Mouse (Mus musculus): ENCODE data around the gene Tenm3. TPM values are rescaled to one million over a fixed set of nuclear protein-coding genes. Genes with fewer than 3 reads are reported as not detected.

The Tenm3 gene
- total RNA-seq, 2 experiments from 2014 or later: 61.8 to 76.5 TPM

DNA sequence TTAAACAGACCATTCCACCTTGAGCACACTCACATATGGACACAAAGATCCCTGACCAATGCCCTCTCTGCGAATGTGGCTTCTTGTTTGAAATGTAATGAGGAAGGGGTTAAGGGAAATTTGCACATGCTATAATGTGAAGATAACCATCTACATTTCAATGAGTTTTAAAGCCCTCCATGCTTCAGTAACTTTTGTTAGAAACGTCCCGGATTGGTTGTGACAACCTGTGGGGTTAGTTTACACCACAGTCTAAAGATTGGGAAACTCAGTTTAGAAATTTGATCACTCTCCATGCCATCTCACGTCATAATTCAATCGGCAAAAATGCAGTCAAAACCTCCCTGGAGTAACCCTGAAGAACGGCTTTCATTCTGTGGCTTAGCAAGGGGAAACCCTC lies 78.5 kb downstream of the Tenm3 start:
- no peak overlapping the region for H3K27ac ChIP-seq
- intact Hi-C loops (cut with DNase I): loop anchor here (10.0 kb wide), 1 partner anchor 540 kb away; no protein-coding TSS in a partner anchor
- no peak for TF ChIP-seq CTCF (IDR thresholded peaks at IDR 0.05)
- DNase-seq (ENCODE audit: extremely low spot score in 1 of 2, low spot score in 2 of 2): no peak
- no peak overlapping the region for H3K4me3 ChIP-seq

DNA sequence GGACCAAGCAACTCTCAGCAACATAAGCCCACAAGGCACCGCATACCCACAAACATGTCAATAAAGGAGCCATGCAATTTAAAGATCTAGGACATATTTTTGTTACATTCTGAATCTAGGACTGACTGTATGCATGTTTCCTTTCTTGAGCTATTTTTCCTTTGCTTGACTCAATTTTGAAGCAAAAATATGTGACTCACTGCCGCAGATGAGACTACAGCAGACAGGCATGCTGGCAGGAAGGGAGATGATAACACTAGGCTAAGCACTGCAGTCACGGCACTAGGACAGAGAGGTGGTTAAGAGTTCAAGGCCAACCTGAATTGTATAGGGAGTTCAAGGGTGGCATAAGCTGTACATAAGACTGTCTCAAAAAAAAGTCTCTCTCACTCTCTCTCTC lies 79.7 kb downstream of the Tenm3 start:
- intact Hi-C loops (cut with DNase I): loop anchor here (10.0 kb wide), 1 partner anchor 539 kb away; no protein-coding TSS in a partner anchor
- TF ChIP-seq CTCF (IDR thresholded peaks at IDR 0.05): no peak
- Histone ChIP-seq H3K4me3 (no peak overlapping the region), H3K27ac (no peak overlapping the region)
- DNase-seq (ENCODE audit: extremely low spot score in 1 of 2, low spot score in 2 of 2): no peak

- H3K4me3 ChIP-seq: no peak overlapping the region
- DNase-seq (ENCODE audit: extremely low spot score in 1 of 2, low spot score in 2 of 2): no peak
- intact Hi-C loops (cut with DNase I): no loop called here
- TF ChIP-seq CTCF (IDR thresholded peaks at IDR 0.05): no peak
- no peak overlapping the region for H3K27ac ChIP-seq
These were observed 86.9 kb downstream of the Tenm3 start for GRCm38 (mm10) chr8:48756874-48757273.

DNA sequence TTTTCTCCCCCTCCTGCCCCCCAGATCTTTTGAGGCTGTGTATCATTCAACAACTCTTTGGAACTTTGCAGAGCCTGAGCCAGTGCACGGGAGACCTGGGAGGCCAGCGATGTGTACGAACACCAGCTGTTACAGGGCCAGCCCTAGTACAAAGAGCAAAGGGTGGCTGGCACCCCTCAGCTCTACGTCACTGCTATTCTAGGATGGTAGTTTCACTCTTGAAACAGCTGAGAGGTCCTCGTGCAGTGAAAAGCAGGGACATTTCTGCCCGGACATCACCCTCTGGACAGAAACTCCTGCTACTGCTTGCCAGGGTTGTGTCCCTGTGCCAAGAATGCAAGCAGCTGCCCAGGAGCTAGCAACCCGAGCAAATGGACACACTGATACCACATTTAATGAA lies 88.3 kb downstream of the Tenm3 start:
- no peak overlapping the region for H3K4me3 ChIP-seq
- intact Hi-C loops (cut with DNase I): no loop called here
- no peak for DNase-seq (ENCODE audit: extremely low spot score in 1 of 2, low spot score in 2 of 2)

GRCm38 (mm10) chr8:48754959-48755358 lies 88.8 kb downstream of the Tenm3 start:
- H3K4me3 ChIP-seq: no peak overlapping the region
- TF ChIP-seq CTCF (IDR thresholded peaks at IDR 0.05): no peak
- DNase-seq (ENCODE audit: extremely low spot score in 1 of 2, low spot score in 2 of 2): no peak
- H3K27ac ChIP-seq: no peak overlapping the region
- intact Hi-C loops (cut with DNase I): no loop called here

More for the DNA sequence above, 88.3 kb downstream of the Tenm3 start:
- H3K27ac ChIP-seq: no peak overlapping the region
- TF ChIP-seq CTCF (IDR thresholded peaks at IDR 0.05): no peak

- H3K4me3 ChIP-seq: no peak overlapping the region
- no peak for TF ChIP-seq CTCF (IDR thresholded peaks at IDR 0.05)
- no peak overlapping the region for H3K27ac ChIP-seq
- intact Hi-C loops (cut with DNase I): no loop called here
- no peak for DNase-seq (ENCODE audit: extremely low spot score in 1 of 2, low spot score in 2 of 2)
These were observed 91.8 kb downstream of the Tenm3 start for GRCm38 (mm10) chr8:48751965-48752364.

- H3K4me3 ChIP-seq: no peak overlapping the region
- TF ChIP-seq CTCF (IDR thresholded peaks at IDR 0.05): no peak
- no peak overlapping the region for H3K27ac ChIP-seq
- intact Hi-C loops (cut with DNase I): no loop called here
- no peak for DNase-seq (ENCODE audit: extremely low spot score in 1 of 2, low spot score in 2 of 2)
These were observed 95.2 kb downstream of the Tenm3 start for GRCm38 (mm10) chr8:48748503-48749059.

DNA sequence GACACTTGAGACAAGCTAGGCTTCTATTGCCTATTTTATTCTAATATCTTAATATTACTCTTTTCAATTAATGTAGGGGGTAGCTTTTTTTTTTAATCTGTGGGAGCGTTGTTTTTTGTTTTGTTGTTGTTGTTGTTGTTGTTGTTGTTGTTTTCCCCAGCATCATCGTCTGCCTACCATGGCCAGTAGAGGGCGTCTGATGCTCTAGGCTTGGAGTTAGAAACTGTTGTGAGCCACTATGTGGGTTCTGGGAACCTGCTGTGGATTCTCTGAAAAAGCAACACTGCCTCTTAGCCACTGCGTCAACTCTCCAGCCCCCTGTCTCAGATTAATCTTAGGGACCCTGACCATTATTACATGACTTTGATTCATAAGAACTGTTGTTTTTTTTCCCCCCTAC lies 99.8 kb downstream of the Tenm3 start:
- no peak overlapping the region for H3K4me3 ChIP-seq
- intact Hi-C loops (cut with DNase I): no loop called here
- H3K27ac ChIP-seq: no peak overlapping the region
- DNase-seq (ENCODE audit: extremely low spot score in 1 of 2, low spot score in 2 of 2): no peak
- TF ChIP-seq CTCF (IDR thresholded peaks at IDR 0.05): no peak; the same call in 1 of the 2 replicates

GRCm38 (mm10) chr8:48742741-48743140 lies 101.0 kb downstream of the Tenm3 start:
- H3K27ac ChIP-seq: no peak overlapping the region
- intact Hi-C loops (cut with DNase I): no loop called here
- no peak overlapping the region for H3K4me3 ChIP-seq
- TF ChIP-seq CTCF (IDR thresholded peaks at IDR 0.05): no peak
- no peak for DNase-seq (ENCODE audit: extremely low spot score in 1 of 2, low spot score in 2 of 2)

DNA sequence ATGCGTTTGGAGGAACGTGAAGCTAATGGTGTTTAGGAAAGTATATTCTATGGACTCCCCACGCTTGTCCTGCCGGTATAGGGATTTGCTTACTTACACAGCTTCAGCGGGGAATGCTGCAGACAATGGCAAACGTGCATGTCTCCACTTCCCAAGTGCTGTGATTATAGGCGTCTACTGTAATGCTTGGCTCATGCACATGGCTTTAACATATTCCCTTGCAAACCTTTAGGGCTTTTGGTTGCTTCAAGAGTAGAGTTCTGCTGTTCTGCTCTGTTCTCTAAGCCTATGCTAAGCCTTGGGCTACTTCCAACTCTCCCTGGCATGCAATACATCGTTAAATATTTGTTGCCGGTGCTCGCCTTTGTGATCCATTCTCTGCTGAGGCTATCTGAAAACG lies 102.8 kb downstream of the Tenm3 start:
- Histone ChIP-seq H3K27ac (no peak overlapping the region), H3K4me3 (peak overlapping the region; percentile 34)
- DNase-seq (ENCODE audit: extremely low spot score in 1 of 2, low spot score in 2 of 2): no peak
- TF ChIP-seq CTCF (IDR thresholded peaks at IDR 0.05): no peak
- intact Hi-C loops (cut with DNase I): loop anchor here (2.0 kb wide), 1 partner anchor 102 kb away; the partner anchor contains the start of gene Tenm3

- H3K4me3 ChIP-seq: peak overlapping the region; percentile 49
- intact Hi-C loops (cut with DNase I): loop anchor here (2.0 kb wide), 1 partner anchor 102 kb away; the partner anchor contains the start of gene Tenm3
- no peak overlapping the region for H3K27ac ChIP-seq
- peak; percentile 19 to 35 for DNase-seq (ENCODE audit: extremely low spot score in 1 of 2, low spot score in 2 of 2)
- no peak for TF ChIP-seq CTCF (IDR thresholded peaks at IDR 0.05)
These were observed 103.4 kb downstream of the Tenm3 start for GRCm38 (mm10) chr8:48740147-48740881.

DNA sequence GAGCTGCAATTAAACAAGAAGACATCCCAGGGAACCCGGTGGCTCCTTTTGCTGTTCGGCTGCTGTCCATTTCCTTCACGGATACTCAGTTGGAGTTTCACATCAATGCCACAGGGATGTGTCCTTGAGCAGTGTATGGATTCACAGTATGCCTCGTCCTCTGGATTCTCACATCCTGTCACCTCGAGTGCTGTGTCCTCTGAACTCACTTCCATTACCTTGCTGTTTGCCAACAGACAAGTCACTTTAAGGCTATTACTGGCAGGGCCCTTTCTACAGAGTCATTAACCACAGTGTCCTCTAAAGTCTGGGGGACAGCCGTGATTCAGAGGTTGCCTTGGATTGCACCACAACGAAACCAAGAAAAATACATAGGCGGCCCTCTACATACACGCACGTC lies 110.0 kb downstream of the Tenm3 start:
- DNase-seq (ENCODE audit: extremely low spot score in 1 of 2, low spot score in 2 of 2): no peak
- no peak overlapping the region for H3K4me3 ChIP-seq
- intact Hi-C loops (cut with DNase I): no loop called here
- TF ChIP-seq CTCF (IDR thresholded peaks at IDR 0.05): no peak
- H3K27ac ChIP-seq: no peak overlapping the region

- intact Hi-C loops (cut with DNase I): no loop called here
- H3K4me3 ChIP-seq: no peak overlapping the region
These were observed 110.7 kb downstream of the Tenm3 start for GRCm38 (mm10) chr8:48733057-48733456.

More at GRCm38 (mm10) chr8:48733057-48733456, 110.7 kb downstream of the Tenm3 start:
- DNase-seq (ENCODE audit: extremely low spot score in 1 of 2, low spot score in 2 of 2): no peak
- H3K27ac ChIP-seq: no peak overlapping the region
- no peak for TF ChIP-seq CTCF (IDR thresholded peaks at IDR 0.05)

All from left cerebral cortex, adult 2 months (tissue).